Mouse (Mus musculus) CD4-positive helper T cell, adult 2 months (primary cell): ENCODE measurements around the gene Wfdc9.
A peak's percentile ranks its signal among the peaks of the same experiment; 100 is the strongest.

Experiments used
- DNase-seq: peaks from one replicate; pipeline ENCODE4 v3.0.0-alpha.2; 2012; ENCODE audit warnings: low read depth, missing footprints, low spot score

The Wfdc9 gene

DNA sequence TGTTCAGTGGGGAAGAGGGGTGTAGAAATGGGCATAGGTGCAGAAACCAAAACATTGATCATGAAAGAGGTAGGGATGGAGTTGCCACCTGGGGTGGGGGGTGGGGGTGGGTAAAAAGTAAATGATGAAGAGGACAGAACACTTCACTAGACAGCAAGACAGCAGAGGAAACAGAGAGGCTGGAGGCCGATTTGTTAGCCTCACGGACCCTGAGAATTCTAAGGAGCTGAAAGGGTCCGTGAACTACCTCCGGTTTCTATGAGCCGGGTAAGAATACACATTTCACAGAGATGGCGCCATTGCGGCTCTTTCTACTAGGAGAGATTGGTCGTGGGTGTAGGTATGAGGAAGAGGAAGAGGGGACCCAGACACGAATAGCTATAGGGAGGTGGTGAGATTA is at the start of gene Wfdc9:
Gene Wfdc9, minus strand, starts transcription at position 101 of the 400 bp plus-strand sequence.
- DNase-seq, result no peak

DNA sequence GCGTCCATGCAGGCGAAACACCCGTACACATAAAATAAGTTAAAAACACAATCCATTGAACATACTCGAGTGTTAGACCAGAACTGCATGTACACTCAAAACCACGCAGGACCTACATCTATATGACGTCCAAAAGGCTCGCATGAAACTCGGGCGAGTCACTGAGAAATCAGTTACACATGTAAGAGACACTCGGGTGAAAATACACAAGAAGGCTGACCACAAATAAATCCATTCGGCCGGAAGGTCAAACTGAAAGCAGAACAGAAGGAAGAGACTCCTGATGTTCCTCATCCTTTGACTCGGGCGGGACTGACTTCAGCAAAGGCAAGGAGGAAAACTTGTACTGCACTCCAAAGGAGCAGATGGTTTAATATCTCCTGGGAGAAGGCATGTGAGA is 49.6 kb upstream of the Wfdc9 start:
- DNase-seq, result no peak

DNA sequence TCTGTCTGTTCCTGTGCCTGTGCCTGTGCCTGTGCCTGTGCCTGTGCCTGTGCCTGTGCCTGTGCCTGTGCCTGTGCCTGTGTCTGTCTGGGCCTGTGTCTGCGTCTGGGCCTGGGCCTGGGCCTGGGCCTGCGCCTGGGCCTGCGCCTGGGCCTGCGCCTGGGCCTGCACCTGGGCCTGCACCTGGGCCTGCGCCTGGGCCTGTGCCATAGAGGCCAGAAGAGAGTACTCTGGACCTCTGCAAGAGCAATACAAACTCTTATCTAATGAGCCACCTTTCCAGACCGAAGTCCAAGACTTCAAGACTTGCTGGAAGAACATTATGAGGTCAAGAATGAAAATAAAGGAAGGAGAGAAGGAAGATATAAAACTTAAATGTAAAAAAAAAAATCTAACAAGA is 48.9 kb upstream of the Wfdc9 start:
- no peak for DNase-seq

DNA sequence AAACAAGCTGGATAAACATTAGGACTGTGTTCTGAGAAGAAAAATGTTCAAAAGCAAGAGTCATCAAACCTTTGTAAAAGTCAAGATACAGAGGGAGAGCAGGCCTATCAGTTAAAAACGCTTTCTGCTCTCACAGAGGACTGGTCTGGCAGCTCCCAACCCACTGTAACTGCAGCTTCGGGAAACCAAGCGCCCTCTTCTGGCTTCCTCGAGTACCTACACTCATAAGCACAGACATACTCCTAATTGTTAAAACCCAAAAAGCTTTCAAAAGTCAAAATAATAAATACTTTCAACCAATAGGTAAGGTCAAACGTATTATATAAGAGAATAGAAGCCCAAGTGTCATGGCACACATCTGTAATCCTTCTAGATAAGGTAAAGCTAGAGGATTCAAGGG is 47.9 kb upstream of the Wfdc9 start:
- DNase-seq, result no peak

DNA sequence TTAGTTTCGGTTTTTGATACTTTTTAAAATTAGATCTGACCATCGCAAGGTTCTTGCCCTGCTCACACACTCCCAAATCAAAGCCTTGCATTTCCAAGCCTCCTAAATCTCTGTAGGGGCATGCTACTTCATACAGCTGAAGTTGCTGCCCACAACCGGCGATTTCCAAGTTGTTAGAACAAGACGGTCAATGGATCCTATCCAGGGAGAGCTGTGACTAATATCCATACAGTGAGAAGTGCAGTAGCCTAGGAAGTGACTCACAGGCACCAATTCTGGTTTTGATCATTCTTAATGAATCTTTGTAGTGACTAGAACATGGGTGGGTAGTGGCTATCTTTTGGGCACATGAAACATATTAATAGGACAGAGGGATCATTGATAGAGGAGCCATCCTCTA is 45.4 kb upstream of the Wfdc9 start:
- no peak for DNase-seq

GRCm38 (mm10) chr2:164700959-164701358 is 44.6 kb upstream of the Wfdc9 start:
- DNase-seq, result no peak

- no peak for DNase-seq
Observed at GRCm38 (mm10) chr2:164698201-164698600, 41.8 kb upstream of the Wfdc9 start, which contains the start of gene Spint4. Spint4 (plus strand) TSS chr2:164698501.

DNA sequence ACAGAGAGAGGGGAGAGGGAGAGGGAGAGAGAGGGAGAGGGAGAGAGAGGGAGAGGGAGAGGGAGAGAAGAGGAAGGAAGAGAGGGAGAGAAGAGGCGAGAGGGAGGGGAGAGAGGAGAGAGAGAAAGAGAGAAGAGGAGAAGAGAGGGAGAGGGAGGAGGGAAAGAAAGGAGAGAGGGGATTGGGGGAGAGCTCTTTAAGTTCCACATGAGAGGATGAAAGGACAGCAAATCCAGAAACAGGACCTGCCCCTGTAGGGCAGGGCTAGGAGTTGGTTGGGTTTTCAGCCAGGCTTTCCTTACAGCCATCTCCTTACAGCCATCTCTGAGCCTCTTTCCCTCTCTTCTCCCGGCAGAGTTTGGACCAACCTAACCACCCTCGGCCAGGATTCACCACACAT is 28.4 kb upstream of the Wfdc9 start, which contains the start of gene Wfdc13:
Gene Wfdc13, plus strand, starts transcription at position 301 of the 400 bp plus-strand sequence.
- DNase-seq, result no peak

GRCm38 (mm10) chr2:164679906-164680305 is 23.5 kb upstream of the Wfdc9 start:
- no peak for DNase-seq

- peak; percentile 57 for DNase-seq
Observed at GRCm38 (mm10) chr2:164678848-164679625, 22.7 kb upstream of the Wfdc9 start.

DNA sequence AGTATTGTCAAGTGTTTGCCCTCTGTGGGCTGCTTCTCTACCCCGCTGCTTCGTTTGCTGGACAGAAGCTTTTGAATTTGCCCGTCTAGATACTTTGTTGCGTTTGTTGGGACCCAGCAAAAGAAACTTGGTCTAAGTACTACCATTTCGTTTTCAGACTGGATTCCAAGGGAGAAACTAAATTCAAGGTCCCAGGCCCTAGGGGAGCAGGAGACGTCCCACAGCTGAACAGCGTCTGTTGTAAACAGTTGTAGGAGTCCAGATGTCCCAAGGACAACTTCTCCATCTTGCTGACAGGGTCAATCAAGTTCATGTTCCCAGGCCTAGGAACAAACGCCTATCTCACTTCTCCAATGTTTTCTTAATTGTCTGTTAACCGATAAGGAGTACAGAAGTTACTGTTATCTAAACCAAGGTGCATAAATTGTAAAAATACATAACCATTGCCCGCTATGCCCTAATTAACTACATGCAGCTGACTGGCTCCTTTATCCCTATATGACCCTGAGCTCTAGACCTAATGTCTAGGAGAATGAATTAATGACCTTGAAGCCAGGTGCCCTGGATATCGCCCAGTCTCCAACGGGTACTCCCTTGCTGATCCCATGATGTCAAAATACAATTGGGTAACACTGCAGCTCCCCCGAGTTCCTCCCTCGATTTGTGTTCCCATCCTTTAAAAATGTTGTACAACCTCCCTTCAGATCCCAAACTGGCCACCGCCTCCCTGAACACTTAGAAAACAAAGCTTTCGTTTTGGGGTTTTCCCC is 20.7 kb upstream of the Wfdc9 start:
- DNase-seq, result no peak

GRCm38 (mm10) chr2:164676103-164676502 is 19.7 kb upstream of the Wfdc9 start:
- DNase-seq, result no peak

GRCm38 (mm10) chr2:164673987-164674386 is 17.6 kb upstream of the Wfdc9 start, which contains the start of gene Wfdc11:
Wfdc11 (minus strand) TSS chr2:164674087.
- DNase-seq, result no peak

DNA sequence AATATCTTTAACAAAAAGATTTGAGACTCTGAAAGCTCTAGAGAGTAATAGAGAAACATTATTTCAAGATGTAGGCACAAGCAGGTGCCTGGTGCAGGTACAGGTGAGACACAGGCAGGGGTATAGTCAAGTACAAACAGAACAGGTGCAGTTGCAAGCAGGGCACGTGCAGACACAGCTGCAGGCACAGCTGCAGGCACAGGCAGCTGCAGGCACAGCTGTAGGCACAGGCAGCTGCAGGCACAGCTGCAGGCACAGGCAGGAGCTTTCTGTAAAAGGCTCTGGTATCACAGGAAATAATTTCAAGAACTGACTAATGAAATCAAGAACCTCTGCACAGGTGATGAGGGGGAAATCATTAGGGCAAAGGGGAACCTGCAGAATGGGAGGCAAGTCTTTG is 14.6 kb upstream of the Wfdc9 start:
- no peak for DNase-seq

- no peak for DNase-seq
Observed at GRCm38 (mm10) chr2:164670261-164670660, 13.9 kb upstream of the Wfdc9 start.

DNA sequence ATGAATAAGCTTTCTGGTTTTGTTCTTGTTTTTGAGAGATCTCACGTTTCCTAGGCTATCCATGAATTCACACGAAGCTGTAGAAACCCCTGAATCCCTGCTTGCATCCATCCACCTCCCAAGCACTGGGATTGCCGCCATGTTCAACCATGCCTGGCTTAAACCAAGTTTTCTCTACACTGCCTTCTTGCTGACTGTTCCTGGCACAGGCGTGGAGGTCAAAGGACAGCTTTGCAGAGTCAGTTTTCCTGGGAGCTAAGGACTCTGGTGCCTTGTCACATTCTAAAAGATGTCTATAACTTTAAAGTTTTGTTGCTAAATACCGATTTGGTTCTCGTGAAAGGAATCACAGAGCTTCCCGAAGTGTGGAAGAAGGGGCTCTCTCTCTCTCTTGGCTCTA is 8.5 kb upstream of the Wfdc9 start:
- no peak for DNase-seq

- no peak for DNase-seq
Observed at GRCm38 (mm10) chr2:164655858-164656257, 525 bp downstream of the Wfdc9 start, which contains the start of gene Wfdc10. Wfdc10 (plus strand) TSS chr2:164656046.

GRCm38 (mm10) chr2:164641881-164642673 is 14.3 kb downstream of the Wfdc9 start:
- no peak for DNase-seq

- no peak for DNase-seq
Observed at GRCm38 (mm10) chr2:164641129-164641528, 15.3 kb downstream of the Wfdc9 start.

DNA sequence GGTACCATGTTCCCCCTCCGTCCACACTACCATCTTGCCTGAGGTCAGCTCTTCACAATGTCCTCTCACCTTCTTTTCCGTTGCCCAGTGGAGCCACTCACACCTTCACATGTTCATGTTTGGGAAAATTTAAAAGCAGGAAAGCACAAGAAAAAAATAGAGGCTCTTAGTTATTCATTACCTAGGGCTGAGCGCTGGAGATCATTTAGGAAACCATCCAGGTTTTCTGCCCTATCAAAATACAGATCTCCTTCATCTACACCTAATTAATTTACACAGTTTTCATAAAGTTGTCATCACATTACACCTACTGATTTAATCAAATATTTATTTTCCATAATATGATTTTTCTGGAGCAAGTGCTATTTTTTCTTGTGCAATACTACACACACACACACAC is 17.7 kb downstream of the Wfdc9 start, which contains the start of gene Wfdc16:
Gene Wfdc16, minus strand, starts transcription at position 101 of the 400 bp plus-strand sequence.
- no peak for DNase-seq

- DNase-seq, result no peak
Observed at GRCm38 (mm10) chr2:164635266-164635665, 21.1 kb downstream of the Wfdc9 start.

DNA sequence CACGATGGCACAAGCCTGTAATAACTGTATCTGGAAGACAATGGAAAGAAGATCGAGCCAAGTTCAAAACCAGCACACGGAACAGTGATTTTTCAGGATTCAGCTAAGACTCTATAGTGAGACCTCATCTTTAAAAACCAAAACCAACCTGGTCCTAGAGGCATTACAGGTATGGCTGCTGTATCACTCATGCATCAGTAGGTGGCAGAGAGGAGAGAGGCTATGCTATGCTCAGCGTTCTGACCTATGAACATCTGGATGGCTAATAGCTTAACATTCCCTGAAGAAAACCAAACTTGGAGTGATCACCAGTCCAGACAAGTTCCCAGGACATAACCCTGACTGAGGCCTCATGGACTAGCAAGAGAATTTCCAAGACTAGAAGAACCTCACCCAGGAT is 34.6 kb downstream of the Wfdc9 start:
- DNase-seq, result no peak
